Mouse (Mus musculus) activated CD4-positive, CD25-positive, alpha-beta regulatory T cell (primary cell): ENCODE measurements around the gene Ssxb2. TPM values are rescaled to one million over a fixed set of nuclear protein-coding genes. Genes with fewer than 3 reads are reported as not detected.

Experiments
- polyA plus RNA-seq, 2 experiments: library from polyadenylated mRNA; unstranded; fragments of 100-300 nt; shearing (Covaris generic); gene quantifications; one replicate each; pipeline ENCODE4 v1.2.1; 2017

The Ssxb2 gene
- polyA plus RNA-seq, result not detected

GRCm38 (mm10) chrX:8461626-8462025, at the start of gene Ssxb2:
TSS of gene Ssxb2 (minus strand) at chrX:8461726.

GRCm38 (mm10) chrX:8413005-8413404, 48.5 kb downstream of the Ssxb2 start, which contains the start of gene Ssxb1:
TSS of gene Ssxb1 (plus strand) at chrX:8413305.

Other genes with a start within 250 kb of the Ssxb2 start
- 10 to 100 TPM; 21.5 to 24.9 TPM for gene Ftsj1, start 209.3 kb downstream of the Ssxb2 start, polyA plus RNA-seq
- under 1 TPM; 0.25 to 0.49 TPM for gene Slc38a5, start 190.6 kb downstream of the Ssxb2 start, polyA plus RNA-seq
- not detected for gene Ssxb10, start 134.3 kb downstream of the Ssxb2 start, polyA plus RNA-seq
- not detected for gene Ssxb9, start 94.7 kb downstream of the Ssxb2 start, polyA plus RNA-seq
- gene Ssxb1, start 48.4 kb downstream of the Ssxb2 start, polyA plus RNA-seq, result not detected
- gene Gm14459, start 63.2 kb upstream of the Ssxb2 start, polyA plus RNA-seq, result not detected
- not detected for gene Ssxb6, start 86.5 kb upstream of the Ssxb2 start, polyA plus RNA-seq
- gene Ssxb3, start 130.1 kb upstream of the Ssxb2 start, polyA plus RNA-seq, result not detected
- gene Ssxb8, start 229.1 kb upstream of the Ssxb2 start, polyA plus RNA-seq, result not detected